Mouse (Mus musculus): ENCODE data around the gene Fbxo27.

Gene Fbxo27

DNA sequence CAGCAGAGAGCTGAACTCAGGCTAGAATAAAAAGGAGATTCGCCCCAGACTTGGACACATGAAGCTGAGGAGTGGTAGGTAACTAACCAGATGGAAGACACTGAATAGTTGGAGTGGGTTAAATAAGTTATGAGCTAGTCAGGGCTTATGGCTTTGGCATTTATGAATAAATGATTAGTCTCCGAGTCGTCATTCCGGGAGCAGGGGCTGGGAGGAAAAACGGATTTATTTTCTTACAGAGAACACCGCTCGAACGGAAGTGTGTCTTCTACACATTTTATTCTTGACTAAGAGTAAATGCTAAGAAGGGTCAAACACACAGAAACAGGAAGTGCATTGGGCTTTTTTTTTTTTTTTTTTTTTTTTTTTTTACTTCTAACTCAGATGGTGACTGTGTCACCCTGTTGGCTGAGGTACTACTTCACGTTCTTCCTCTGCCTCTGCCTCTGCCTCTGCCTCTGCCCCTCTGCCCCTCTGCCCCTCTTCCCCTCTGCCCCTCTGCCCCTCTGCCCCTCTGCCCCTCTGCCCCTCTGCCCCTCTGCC, 10.0 kb downstream of the Fbxo27 start:
- DNase-seq (ENCODE audit: low read depth, low spot score), result no peak

- no peak for DNase-seq (ENCODE audit: low read depth, low spot score)
These were observed 16.8 kb downstream of the Fbxo27 start for GRCm38 (mm10) chr7:28709454-28709853.

GRCm38 (mm10) chr7:28710962-28711361, 18.3 kb downstream of the Fbxo27 start:
- DNase-seq (ENCODE audit: low read depth, low spot score), result peak; percentile 68

DNA sequence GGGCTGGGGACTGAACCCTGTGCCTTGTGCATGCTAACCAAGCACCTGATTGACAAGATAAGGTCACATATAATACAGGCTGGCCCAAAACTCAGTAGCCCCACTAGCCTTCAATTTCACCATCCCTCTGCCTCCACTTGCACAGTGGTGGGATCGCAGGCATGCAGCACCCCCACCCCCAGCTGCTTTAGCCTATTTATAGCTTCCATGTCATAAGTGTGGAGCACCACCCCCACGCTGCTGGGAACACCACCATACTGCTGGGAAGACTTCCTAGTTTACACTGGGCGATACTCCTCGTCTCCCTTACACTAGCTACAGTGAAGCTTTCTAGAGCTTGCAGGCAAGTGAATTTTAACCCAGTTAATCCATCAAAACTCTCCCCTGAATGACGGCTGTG, 22.0 kb downstream of the Fbxo27 start:
- no peak for DNase-seq (ENCODE audit: low read depth, low spot score)

DNA sequence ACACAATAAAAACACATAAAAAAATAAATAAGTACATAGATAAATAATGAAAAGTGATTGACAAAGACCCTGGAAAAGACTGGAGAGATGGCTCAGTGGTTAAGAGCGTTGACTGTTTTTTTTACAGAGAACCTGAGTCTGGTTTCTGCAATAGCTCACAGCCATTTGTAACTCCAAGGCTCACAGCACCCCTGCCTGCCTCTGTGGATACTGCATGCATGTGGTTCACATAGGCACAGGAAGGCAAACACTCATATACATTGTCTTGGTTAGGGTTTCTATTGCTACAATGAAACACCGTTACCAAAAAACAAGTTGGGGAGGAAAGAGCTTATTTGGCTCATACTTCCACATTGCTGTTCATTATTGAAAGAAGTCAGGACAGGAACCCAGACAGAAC, 22.9 kb downstream of the Fbxo27 start:
- DNase-seq (ENCODE audit: low read depth, low spot score), result peak; percentile 51

GRCm38 (mm10) chr7:28716590-28717281, 24.1 kb downstream of the Fbxo27 start, which contains the start of gene Fbxo17:
TSS of gene Fbxo17 (plus strand) at chr7:28716804.
- peak; percentile 35 for DNase-seq (ENCODE audit: low read depth, low spot score)

- no peak for DNase-seq (ENCODE audit: low read depth, low spot score)
These were observed 25.1 kb downstream of the Fbxo27 start for GRCm38 (mm10) chr7:28717726-28718125.

DNA sequence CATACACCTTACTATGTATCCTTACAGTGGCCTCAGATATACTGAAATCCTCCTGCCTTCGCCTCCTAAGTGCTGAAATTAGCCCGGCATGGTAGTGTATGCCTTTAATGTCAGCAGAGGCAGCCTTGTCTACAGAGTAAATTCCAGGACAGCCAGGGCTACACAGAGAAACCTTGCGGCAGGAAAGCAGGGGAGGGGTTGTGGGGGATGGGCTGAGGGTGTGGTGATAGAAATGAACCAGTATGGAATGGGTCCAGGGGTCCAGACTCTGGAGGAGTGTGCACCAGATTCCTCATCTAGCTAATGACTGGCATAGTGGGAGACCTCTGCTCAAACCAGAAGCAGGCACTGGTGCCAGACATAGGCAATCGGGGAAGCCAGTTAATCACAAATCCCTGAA, 26.5 kb downstream of the Fbxo27 start:
- peak; percentile 72 for DNase-seq (ENCODE audit: low read depth, low spot score)

- DNase-seq (ENCODE audit: low read depth, low spot score), result peak; percentile 62
These were observed 27.0 kb downstream of the Fbxo27 start for GRCm38 (mm10) chr7:28719650-28720049.

DNA sequence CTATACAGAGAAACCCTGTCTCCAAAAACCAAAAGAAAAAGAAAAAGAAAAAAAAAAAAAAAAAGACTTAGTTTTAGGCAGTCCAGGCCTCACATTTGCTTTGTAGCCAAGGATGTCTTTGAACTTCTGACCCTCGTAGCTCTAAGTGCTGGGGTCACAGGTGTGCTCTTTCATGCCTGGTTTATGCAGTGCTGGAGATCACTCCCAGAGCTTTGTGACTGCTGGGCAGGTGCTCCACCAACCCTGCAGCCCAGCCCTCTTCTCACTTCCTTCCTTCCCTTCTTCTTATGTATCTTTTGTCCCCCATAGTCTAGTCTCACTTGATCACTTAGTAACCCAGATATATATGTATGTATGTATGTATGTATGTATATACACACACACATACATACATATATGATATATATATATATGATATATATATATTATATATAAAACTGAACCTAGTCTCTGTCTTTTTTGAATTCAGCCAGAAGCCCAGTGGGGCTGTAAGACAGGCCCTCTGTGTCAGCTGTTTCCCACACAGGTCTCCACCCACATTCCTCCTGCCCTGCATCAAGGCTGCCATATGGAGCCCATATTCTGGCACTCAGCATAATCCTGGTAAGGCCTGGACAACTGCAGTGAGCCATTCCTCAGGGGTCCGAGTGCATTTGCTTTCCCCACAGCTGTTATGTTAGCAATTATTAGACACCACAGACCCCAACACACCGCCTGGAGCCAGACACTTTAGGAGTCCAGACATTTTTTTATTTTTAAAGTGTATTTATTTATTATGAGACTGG, 28.3 kb downstream of the Fbxo27 start:
- no peak for DNase-seq (ENCODE audit: low read depth, low spot score)

GRCm38 (mm10) chr7:28722079-28722478, 29.4 kb downstream of the Fbxo27 start:
- DNase-seq (ENCODE audit: low read depth, low spot score), result no peak

DNA sequence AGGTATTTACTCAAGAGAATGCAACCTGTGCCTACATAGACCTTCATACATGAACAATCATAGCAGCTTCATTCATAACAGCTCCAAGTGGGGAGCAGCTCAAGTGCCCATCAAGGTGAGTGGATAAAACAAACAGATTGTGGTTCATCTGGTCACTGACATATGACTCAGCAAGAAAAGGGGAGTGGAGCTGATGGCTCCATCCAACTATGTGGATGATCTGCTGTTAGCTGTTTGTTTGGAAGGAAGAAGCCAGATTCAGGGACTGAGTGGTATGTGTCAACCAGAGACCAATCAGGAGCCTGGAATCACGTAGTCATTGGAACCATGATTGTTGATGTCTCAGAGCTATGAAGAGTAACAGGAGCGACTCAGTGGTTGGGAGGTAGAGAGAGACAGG, 32.0 kb downstream of the Fbxo27 start:
- peak; percentile 57 for DNase-seq (ENCODE audit: low read depth, low spot score)

DNA sequence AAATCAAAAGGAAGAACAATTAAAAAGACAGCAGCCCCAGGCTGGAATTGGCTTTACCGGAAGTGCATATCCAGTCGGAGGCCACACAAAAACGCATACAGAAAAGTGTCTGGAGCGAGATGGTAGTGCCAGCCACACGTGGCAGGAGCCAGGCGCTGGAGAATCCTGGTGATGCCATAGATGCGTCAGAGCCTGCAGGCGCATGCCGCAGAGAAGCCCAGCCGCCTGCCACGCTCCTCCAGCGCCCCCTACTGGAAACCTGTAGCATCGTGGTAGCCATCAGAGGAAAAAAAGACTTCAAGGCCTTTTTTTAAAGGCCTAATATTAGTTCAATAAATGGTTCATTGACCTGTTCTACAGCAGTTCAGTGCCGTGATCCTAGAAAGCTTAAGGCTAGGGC, 34.0 kb downstream of the Fbxo27 start:
- DNase-seq (ENCODE audit: low read depth, low spot score), result peak; percentile 76

DNA sequence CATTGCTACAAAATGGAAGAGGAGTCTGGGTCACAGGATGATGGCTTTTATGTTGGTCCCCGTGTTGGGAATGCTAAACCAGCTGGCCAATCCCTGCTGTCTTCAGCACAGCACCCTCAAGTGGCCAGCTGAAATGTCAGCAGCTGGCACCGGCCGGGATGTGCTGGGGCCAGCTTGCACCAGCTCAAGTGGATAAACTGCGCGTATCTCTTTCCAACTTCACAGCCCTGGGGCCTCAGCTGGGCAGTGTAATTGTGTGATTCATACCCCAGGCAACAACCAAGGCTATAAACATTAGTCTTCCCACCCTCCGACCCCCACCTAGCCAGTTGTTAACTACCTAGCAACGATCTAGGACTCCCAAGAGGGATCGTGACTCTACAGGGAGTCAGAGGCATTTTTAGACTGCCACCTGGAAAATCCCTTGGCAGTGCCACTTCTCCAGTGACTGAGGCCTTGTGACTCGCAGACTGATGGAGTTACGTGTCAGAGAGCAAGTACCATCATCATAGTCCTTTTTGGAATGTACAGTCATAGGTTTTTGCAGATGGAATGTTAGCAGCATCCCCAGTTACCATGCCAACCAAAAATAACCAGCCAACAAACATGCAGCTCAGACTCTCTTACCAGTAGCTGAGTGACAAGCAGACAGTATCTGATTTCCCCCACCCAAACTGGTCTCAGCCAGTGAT, 35.1 kb downstream of the Fbxo27 start:
- DNase-seq (ENCODE audit: low read depth, low spot score), result no peak

GRCm38 (mm10) chr7:28732341-28733142, 39.9 kb downstream of the Fbxo27 start:
- peak; percentile 96 for DNase-seq (ENCODE audit: low read depth, low spot score)

GRCm38 (mm10) chr7:28733211-28733610, 40.6 kb downstream of the Fbxo27 start:
- DNase-seq (ENCODE audit: low read depth, low spot score), result no peak

- DNase-seq (ENCODE audit: low read depth, low spot score), result peak; percentile 92
These were observed 43.1 kb downstream of the Fbxo27 start for GRCm38 (mm10) chr7:28735701-28736100.

DNA sequence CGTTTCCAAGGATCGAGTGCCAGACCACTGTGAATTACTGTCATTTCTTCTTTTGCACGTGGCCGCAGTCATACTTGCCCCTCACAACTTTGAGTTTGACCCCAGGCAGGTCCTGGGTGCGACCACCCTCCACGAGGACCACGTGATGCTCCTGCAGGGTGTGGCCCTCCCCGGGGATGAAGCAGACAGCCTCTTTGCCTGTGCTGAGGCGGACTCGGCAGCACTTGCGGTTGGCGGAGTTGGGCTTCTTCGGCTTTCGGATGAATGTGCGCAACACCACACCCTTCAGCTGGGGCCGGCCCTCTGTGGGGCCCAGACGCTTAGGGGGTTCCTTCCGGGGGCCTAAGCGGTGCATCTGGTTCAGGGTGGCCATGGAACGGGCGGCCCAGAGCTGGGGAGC, 47.2 kb downstream of the Fbxo27 start:
- DNase-seq (ENCODE audit: low read depth, low spot score), result peak; percentile 60

DNA sequence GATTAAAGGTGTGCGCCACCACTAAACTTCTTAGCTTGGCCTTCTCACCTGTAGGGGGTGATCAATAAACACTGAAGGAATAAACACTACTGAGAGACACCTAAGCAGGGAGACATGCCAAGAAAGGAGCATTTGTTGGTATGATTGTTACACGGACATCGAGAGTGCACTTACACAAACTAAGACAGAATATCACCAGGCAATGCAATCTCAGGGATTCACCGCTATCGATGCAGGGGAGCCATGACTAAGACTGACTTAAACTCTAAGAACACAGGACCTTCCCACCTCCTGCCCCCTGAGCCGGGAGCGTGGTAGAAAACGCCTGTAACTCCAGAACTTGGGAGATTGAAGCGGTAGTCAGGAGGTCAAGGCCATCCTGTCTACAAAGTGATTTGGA, 48.3 kb downstream of the Fbxo27 start:
- peak; percentile 43 for DNase-seq (ENCODE audit: low read depth, low spot score)

DNA sequence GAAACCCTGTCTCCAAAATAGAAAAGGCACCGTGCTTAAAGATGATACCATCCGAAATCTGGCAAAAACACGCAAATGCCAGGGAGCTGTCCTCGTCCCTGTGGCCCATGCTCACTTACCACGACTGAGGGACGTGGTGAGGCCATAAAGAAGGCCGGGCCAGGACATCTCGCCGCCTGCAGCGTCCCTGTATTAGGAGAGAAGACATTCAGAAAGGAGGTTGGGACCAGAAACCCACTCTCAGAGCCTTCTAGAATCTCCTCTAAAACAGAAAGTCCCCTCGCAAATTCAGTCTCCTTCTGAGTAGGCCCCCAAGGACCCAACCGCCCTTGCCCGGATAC, 48.7 kb downstream of the Fbxo27 start:
- no peak for DNase-seq (ENCODE audit: low read depth, low spot score)

GRCm38 (mm10) chr7:28741709-28742438, 49.2 kb downstream of the Fbxo27 start, which contains the start of the genes Mrps12 and Sars2:
TSS of gene Mrps12 (minus strand) at chr7:28741820.
TSS of gene Sars2 (plus strand) at chr7:28741992.
- DNase-seq (ENCODE audit: low read depth, low spot score), result peak; percentile 99

Data from ES-CJ7 (cell line).